Mouse (Mus musculus) hindbrain, embryonic 14.5 days (tissue): ENCODE measurements at regions not wholly inside any gene's neighbourhood (a gene's known extent, or its start where the extent isn't known, plus 50 kb on each side); places are given as distances from the start of the nearest gene placed in this dataset.
A peak's percentile ranks its signal among the peaks of the same experiment; 100 is the strongest.

Experiments used
- ATAC-seq: fragments of 200-750 bp; cut with Nextera tagmentation; 2 replicates; pipeline ENCODE4 v1.8.0; 2017; ENCODE audit warnings: moderate number of reproducible peaks, mild to moderate bottlenecking, moderate TSS enrichment, moderate library complexity; ENCODE audit not compliant: low FRiP score
- DNase-seq: peaks from one replicate; pipeline ENCODE4 v3.0.0-alpha.2; 2015; ENCODE audit warnings: low spot score
- H3K27ac ChIP-seq: fragments of 300-500 bp; sonication (generic); 2 replicates; pipeline ENCODE4 v1.5.1; 2014; ENCODE audit warnings: mild to moderate bottlenecking, moderate library complexity
- H3K27me3 ChIP-seq: fragments of 300-500 bp; sonication (generic); 2 replicates; pipeline ENCODE4 v1.6.1; 2014; ENCODE audit warnings: mild to moderate bottlenecking, low read length, mixed read lengths; ENCODE audit not compliant: control insufficient read depth, insufficient read depth
- H3K36me3 ChIP-seq: fragments of 300-500 bp; sonication (generic); replicated peaks from 2 replicates; pipeline ENCODE4 v1.6.1; 2014; ENCODE audit not compliant: control insufficient read depth, insufficient read depth
- H3K4me1 ChIP-seq: fragments of 300-500 bp; sonication (generic); replicated peaks from 2 replicates; pipeline ENCODE4 v1.6.1; 2014; ENCODE audit warnings: antibody characterized with exemption, low read length, mixed read lengths; ENCODE audit not compliant: control insufficient read depth, insufficient read depth
- H3K4me2 ChIP-seq: fragments of 300-500 bp; sonication (generic); replicated peaks from 2 replicates; pipeline ENCODE4 v1.6.1; 2014; ENCODE audit warnings: mild to moderate bottlenecking, moderate library complexity
- H3K4me3 ChIP-seq: fragments of 300-500 bp; sonication (generic); replicated peaks from 2 replicates; pipeline ENCODE4 v1.5.1; 2014; ENCODE audit warnings: mild to moderate bottlenecking, low read length
- H3K9ac ChIP-seq: fragments of 300-500 bp; sonication (generic); 2 replicates; pipeline ENCODE4 v1.6.1; 2014
- H3K9me3 ChIP-seq: fragments of 300-500 bp; sonication (generic); 2 replicates; pipeline ENCODE4 v1.6.1; 2016; ENCODE audit warnings: low read length; ENCODE audit not compliant: control insufficient read depth
- WGBS: fragments of 180-500 bp; shearing (Covaris S2); extraction: QIAGEN DNeasy Blood & Tissue Kit; methylation state at CpG from one replicate; pipeline ENCODE4 v1.1.7; 2014; 5-methylcytosine and 5-hydroxymethylcytosine counted together

DNA sequence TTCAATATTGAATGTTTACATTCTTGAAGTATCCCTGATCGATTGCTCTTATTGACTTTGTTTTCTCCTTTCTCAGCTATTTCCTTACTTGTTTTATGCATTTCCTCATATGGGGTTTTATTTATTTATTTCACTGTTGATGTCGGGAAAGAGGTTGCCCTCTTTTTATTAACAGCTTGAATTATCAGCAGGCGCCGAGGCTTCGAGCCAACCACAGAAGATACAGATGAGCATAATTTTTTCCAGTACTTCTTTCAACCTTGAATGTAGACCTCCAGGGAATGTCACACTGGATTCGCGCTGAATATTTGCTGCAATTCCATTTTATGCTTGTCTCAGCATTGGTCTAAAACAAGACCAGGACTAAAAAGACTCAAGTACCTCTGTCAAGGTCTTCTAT lies 183.4 kb upstream of the Cntn6 start:
- H3K4me3 ChIP-seq = no peak overlapping the region
- H3K36me3 ChIP-seq = no peaks in the 10 kb centered on the region
- ATAC-seq (no peak), DNase-seq (no peak)
- H3K9ac ChIP-seq = no peak overlapping the region
- H3K9me3 ChIP-seq = no peaks in the 10 kb centered on the region
- WGBS = 80% methylated on average over 7 of the region's 7 CpGs
- no peaks in the 10 kb centered on the region for H3K27me3 ChIP-seq
- no peak overlapping the region for H3K27ac ChIP-seq
- H3K4me2 ChIP-seq = no peak overlapping the region
- H3K4me1 ChIP-seq = no peaks in the 10 kb centered on the region

DNA sequence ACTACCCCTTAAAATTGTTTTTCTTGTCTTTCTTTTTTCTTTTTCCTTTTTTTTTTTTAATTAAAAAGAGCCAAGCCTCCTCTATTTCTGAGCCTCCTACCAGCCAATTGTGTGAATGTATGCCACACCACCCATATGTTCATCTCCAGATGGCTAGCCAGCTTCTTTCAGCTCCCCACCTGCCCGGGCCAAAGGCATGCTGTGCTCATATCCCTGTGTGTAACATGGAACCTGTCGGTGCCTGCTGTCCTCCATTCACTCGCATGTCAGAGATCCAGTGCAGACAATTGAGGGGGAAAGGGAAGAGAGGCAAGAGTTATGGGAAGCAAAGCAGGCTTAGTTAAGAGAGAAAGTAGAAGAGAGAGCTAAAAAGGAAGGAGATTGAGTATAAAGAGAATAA lies 179.6 kb upstream of the Cntn6 start:
- Histone ChIP-seq H3K9me3 (no peaks in the 10 kb centered on the region), H3K9ac (no peak overlapping the region), H3K27me3 (no peaks in the 10 kb centered on the region), H3K36me3 (no peaks in the 10 kb centered on the region), H3K4me1 (no peaks in the 10 kb centered on the region), H3K4me3 (no peak overlapping the region), H3K4me2 (no peak overlapping the region), H3K27ac (no peak overlapping the region)
- peak; percentile 72; the same call in 1 of the 2 replicates for ATAC-seq
- peak; percentile 60 for DNase-seq
- 45% methylated on average over 3 of the region's 3 CpGs for WGBS

DNA sequence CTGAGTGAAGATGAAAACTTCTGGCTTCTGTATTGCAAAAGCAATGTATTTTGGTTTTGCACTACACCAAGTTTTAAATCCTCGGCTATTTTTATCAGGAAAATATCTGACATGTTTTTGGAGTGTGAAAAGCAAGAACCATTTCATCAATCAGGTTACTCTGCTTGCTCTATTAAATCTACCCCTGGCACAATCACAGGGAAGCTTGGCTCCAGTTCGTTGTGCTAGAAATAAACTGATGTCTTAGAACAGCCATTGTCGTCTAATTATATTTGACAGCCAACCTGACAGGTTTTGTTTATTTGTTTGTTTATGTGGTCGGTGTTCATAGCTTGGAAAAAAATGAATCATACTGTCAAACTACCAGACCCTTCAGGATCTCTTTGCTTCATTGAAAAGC lies 174.1 kb upstream of the Cntn6 start:
- H3K27ac ChIP-seq = no peak overlapping the region
- no peaks in the 10 kb centered on the region for H3K9me3 ChIP-seq
- H3K4me3 ChIP-seq = no peak overlapping the region
- no peaks in the 10 kb centered on the region for H3K36me3 ChIP-seq
- no peaks in the 10 kb centered on the region for H3K27me3 ChIP-seq
- H3K4me2 ChIP-seq = no peak overlapping the region
- H3K9ac ChIP-seq = no peak overlapping the region
- WGBS = 79% methylated on average over 4 of the region's 4 CpGs
- H3K4me1 ChIP-seq = no peaks in the 10 kb centered on the region
- ATAC-seq = no peak
- no peak for DNase-seq

DNA sequence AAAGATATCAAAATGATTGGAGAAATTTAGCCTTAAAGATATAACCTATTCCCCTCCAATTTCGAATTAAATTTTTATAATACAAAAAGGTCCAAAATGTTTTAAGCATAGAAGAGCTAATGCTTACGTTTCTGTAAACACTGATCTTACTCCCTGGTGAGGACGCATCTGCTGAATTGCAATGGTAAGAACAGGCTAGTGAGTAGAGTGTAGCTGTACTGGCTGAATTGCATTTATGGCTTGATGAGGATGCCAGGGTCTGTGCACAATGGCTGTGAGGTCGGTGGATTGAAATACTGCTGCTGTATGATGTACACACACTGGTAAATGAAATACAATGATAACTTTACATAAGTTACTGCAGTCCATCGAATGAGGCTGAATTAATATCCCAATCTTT lies 170.4 kb upstream of the Cntn6 start:
- H3K36me3 ChIP-seq = no peaks in the 10 kb centered on the region
- H3K27ac ChIP-seq = no peak overlapping the region
- ATAC-seq (no peak), DNase-seq (no peak)
- H3K4me2 ChIP-seq = no peak overlapping the region
- H3K27me3 ChIP-seq = no peaks in the 10 kb centered on the region
- H3K9me3 ChIP-seq = no peaks in the 10 kb centered on the region
- H3K9ac ChIP-seq = no peak overlapping the region
- H3K4me1 ChIP-seq = no peaks in the 10 kb centered on the region
- H3K4me3 ChIP-seq = no peak overlapping the region
- 83% methylated on average over 5 of the region's 5 CpGs for WGBS

DNA sequence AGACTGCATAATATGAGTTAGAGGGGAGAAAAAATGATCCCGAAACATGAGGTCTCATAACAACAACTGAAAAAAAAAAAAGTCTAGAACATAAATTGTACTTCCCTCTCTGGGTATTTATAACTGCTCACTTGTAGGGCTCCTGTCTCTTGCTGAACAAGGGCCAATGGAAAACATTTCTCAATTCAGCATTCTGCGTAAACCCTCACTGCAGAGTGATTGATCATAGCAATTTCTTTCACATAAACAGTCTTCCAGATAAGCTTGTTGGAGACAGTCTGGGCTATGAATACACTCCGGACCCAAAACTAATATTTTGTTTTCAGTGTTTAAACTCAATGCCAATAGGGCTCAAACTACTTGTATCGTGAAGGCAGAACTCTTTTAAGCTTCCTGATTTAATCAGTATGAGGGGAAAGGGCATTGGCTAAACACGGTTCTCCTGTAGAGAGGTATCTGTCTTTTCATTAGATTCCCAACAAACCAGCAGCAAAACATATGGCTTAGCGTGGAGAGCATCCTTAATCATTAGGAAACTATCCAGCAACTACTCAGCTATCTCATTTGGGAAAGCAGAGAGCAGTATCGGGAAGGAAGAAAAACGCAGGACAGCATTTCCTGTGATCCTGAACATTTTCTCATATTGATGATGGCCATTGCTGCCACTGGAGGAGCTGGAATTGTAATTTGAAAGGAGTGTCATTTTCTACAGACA lies 153.3 kb upstream of the Cntn6 start:
- Histone ChIP-seq H3K4me3 (no peak overlapping the region), H3K27ac (no peak overlapping the region; the same call in 1 of the 2 replicates), H3K4me2 (0 out of 2 replicates have a peak overlapping the region, but pooled peaks have one; percentile 6), H3K9me3 (no peaks in the 10 kb centered on the region), H3K27me3 (no peaks in the 10 kb centered on the region), H3K4me1 (no peaks in the 10 kb centered on the region), H3K9ac (no peak overlapping the region), H3K36me3 (no peaks in the 10 kb centered on the region)
- ATAC-seq = no peak
- 76% methylated on average over 8 of the region's 8 CpGs for WGBS
- no peak for DNase-seq

DNA sequence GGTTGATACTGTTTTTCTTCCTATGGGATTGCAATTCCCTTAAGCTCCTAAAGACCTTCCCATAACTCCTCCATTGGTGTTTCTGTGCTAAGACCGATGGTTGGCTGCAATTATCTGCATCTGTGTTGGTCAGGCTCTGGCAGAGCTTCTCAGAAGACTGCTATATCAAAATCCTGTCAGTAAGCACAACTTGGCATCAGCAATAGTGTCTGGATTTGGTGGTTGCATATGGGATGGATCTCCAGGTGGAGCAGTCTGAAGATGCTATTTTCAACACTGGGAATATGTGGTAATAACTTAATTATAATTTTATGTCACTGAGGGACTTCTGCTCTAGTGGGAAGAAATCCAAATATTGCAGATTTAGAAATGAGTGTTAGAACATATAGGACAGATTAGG lies 148.6 kb upstream of the Cntn6 start:
- 81% methylated on average over 1 of the region's 1 CpGs for WGBS
- Histone ChIP-seq H3K4me2 (no peak overlapping the region), H3K9ac (no peak overlapping the region), H3K4me3 (no peak overlapping the region), H3K27me3 (no peaks in the 10 kb centered on the region), H3K36me3 (no peaks in the 10 kb centered on the region), H3K4me1 (no peaks in the 10 kb centered on the region), H3K9me3 (no peaks in the 10 kb centered on the region), H3K27ac (no peak overlapping the region)
- no peak for DNase-seq
- ATAC-seq = no peak
